Mouse (Mus musculus) thymus, adult 2 months (tissue): ENCODE results near the gene Tmem231. TPM values are rescaled to one million over a fixed set of nuclear protein-coding genes. Genes with fewer than 3 reads are reported as not detected.

Experiments
- DNase-seq: peaks from one replicate; pipeline ENCODE4 v3.0.0; 2021
- H3K27ac ChIP-seq: fragments of 200-500 bp; 2 replicates; pipeline ENCODE4 v1.5.1; 2012; ENCODE audit warnings: low read length, control low read depth; ENCODE audit not compliant: control insufficient read depth, insufficient read depth
- H3K27me3 ChIP-seq: fragments of 200-500 bp; 2 replicates; pipeline ENCODE4 v1.6.1; 2012; ENCODE audit warnings: mild to moderate bottlenecking, low read length, moderate library complexity, mixed read lengths; ENCODE audit not compliant: control insufficient read depth, insufficient read depth
- H3K36me3 ChIP-seq: fragments of 200-500 bp; 2 replicates; pipeline ENCODE4 v1.6.1; 2012; ENCODE audit warnings: mild to moderate bottlenecking, low read length, moderate library complexity; ENCODE audit not compliant: control insufficient read depth, insufficient read depth
- H3K4me1 ChIP-seq: fragments of 200-500 bp; replicated peaks from 2 replicates; pipeline ENCODE4 v1.6.1; 2012; ENCODE audit warnings: low read length; ENCODE audit not compliant: control insufficient read depth, insufficient read depth
- H3K4me3 ChIP-seq: fragments of 200-500 bp; 2 replicates; pipeline ENCODE4 v1.5.1; 2012; ENCODE audit warnings: mild to moderate bottlenecking, low read length, control low read depth, moderate library complexity; ENCODE audit not compliant: control insufficient read depth, insufficient read depth
- CTCF ChIP-seq: fragments of 200-500 bp; IDR thresholded peaks from 2 replicates; pipeline ENCODE4 v1.5.1; 2012; ENCODE audit warnings: mild to moderate bottlenecking, control low read depth, low read length, moderate library complexity, borderline replicate concordance; ENCODE audit not compliant: control insufficient read depth, poor library complexity, insufficient read depth; ENCODE audit errors: extremely low read depth
- POLR2A ChIP-seq: fragments of 200-500 bp; IDR thresholded peaks from 2 replicates; pipeline ENCODE4 v1.6.1; 2012; ENCODE audit warnings: mild to moderate bottlenecking, low read length, control low read depth, moderate library complexity; ENCODE audit not compliant: control insufficient read depth, poor library complexity, insufficient read depth; ENCODE audit errors: extremely low read depth
- WGBS: fragments of 180-500 bp; shearing (Covaris S2); methylation state at CpG from one replicate; pipeline ENCODE4 v1.1.7; 2018; 5-methylcytosine and 5-hydroxymethylcytosine counted together
- polyA plus RNA-seq: library from polyadenylated mRNA; depleted of rRNA; stranded (reverse); fragments of >200 nt; gene quantifications from 2 replicates; pipeline ENCODE4 v1.2.3, GENCODE M21; 2012

Tmem231 gene
- polyA plus RNA-seq, 1 experiment: 2.8 TPM

- 90% methylated on average over 1 of the region's 1 CpGs for WGBS
- H3K36me3 ChIP-seq: no peaks in the 10 kb centered on the region
- TF ChIP-seq CTCF (no peak), POLR2A (no peak)
- DNase-seq: no peak
- no peaks in the 10 kb centered on the region for H3K27me3 ChIP-seq
- peaks cover 4% of the 10 kb centered on the region for H3K4me1 ChIP-seq
- H3K4me3 ChIP-seq: no peak overlapping the region
- H3K27ac ChIP-seq: no peak overlapping the region
These were observed 28.9 kb upstream of the Tmem231 start for GRCm38 (mm10) chr8:111962589-111962988.

- 72% methylated on average over 3 of the region's 3 CpGs for WGBS
These were observed 27.6 kb upstream of the Tmem231 start for GRCm38 (mm10) chr8:111961330-111961729.

GRCm38 (mm10) chr8:111960591-111961321 is 27.1 kb upstream of the Tmem231 start:
- H3K27ac ChIP-seq: no peak overlapping the region
- no peak for DNase-seq
- H3K4me3 ChIP-seq: no peak overlapping the region
- 92% methylated on average over 15 of the region's 15 CpGs for WGBS
- no peaks in the 10 kb centered on the region for H3K27me3 ChIP-seq
- H3K4me1 ChIP-seq: peaks cover 6% of the 10 kb centered on the region
- TF ChIP-seq CTCF (no peak), POLR2A (no peak)
- no peaks in the 10 kb centered on the region for H3K36me3 ChIP-seq

More at GRCm38 (mm10) chr8:111961330-111961729, 27.6 kb upstream of the Tmem231 start:
- Histone ChIP-seq H3K27me3 (no peaks in the 10 kb centered on the region), H3K4me1 (peaks cover under 1% of the 10 kb centered on the region), H3K27ac (no peak overlapping the region), H3K36me3 (no peaks in the 10 kb centered on the region), H3K4me3 (no peak overlapping the region)
- TF ChIP-seq POLR2A (no peak), CTCF (no peak)
- DNase-seq: no peak

GRCm38 (mm10) chr8:111957231-111957630 is 23.6 kb upstream of the Tmem231 start:
- H3K27ac ChIP-seq: no peak overlapping the region
- DNase-seq: no peak
- H3K4me3 ChIP-seq: no peak overlapping the region
- TF ChIP-seq CTCF: no peak
- no peak for TF ChIP-seq POLR2A
- 92% methylated on average over 2 of the region's 2 CpGs for WGBS
- peaks cover 13% of the 10 kb centered on the region for H3K4me1 ChIP-seq
- peaks cover 9% of the 10 kb centered on the region; the same call in 1 of the 2 replicates for H3K36me3 ChIP-seq
- H3K27me3 ChIP-seq: no peaks in the 10 kb centered on the region

DNA sequence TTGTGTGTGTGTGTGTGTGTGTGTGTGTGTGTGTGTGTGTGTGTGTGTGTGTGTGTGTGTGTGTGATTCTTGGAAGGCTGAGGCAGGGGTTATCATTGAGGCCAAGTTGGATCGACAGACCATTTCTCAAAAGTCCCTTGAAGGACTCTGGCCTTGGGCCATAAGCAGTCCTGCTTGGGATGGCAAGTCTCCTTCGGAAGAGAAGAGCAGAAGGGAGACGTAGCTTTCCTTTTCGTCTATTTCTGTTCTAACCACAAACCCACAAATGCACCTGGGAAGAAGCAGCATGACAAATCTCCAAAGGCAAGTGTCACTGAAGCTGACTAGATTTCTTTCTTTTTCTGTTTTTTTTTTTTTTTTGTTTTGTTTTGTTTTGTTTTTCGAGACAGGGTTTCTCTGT is 22.2 kb upstream of the Tmem231 start:
- peaks cover 13% of the 10 kb centered on the region for H3K4me1 ChIP-seq
- no peak for DNase-seq
- 3% methylated on average over 5 of the region's 5 CpGs for WGBS
- H3K4me3 ChIP-seq: no peak overlapping the region
- H3K27ac ChIP-seq: no peak overlapping the region
- no peak for TF ChIP-seq POLR2A
- no peak for TF ChIP-seq CTCF
- peaks cover 12% of the 10 kb centered on the region for H3K36me3 ChIP-seq
- H3K27me3 ChIP-seq: no peaks in the 10 kb centered on the region

DNA sequence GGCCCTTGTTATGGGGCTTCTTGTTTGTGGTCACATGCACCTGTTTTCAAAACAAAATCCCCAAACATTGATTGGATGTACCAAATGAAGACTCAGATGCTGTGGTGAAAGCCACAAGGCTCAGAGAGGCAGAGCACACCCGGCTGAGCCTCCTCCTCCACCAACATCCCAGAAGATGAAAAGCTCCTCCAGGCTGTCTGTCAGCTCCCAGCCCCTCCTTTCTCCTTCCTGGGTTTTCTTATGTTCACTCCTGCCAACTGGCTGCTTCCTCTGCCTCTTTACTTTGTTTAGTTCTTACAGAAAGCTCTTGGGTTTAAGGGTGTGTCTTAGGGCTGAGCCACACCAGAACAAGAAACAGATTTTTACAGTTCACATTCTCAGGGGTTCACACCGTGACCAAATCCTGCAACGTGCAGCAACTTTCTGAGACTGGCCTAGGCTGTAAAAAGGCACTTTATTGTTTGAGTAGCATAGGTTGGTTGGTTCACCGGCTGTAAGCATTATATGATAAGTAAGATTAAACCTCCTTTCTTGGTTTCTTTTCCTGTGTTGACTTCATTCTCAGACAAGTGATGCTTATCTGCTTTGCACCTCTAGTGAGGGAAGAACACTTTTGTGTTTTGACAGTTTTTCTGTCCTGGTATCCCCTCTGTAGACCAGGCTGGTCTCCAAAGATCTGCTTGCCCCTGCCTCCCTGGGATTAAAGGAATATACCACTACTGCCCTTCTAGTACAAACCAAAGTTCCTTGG is 21.3 kb upstream of the Tmem231 start:
- no peak for DNase-seq

DNA sequence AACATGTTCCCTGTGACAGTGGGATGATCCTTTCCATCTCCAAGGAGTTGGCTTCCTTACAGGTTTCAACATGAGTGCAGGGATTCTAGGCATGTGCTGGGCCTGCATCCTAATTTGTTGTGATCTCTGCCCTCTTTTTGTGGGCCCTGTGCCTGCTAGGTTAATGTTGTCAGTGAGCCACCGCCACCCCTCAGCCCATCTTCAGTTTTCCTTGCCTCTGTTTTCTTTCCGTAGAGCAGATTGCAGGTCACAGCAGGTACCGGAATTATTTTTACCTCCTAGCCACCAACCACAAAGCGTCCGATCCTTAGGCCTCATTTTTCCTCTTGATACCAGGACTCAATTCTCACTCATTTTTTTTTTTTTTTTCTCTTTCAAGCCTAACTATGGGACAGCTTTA is 18.3 kb upstream of the Tmem231 start:
- H3K4me3 ChIP-seq: no peak overlapping the region
- no peak overlapping the region for H3K27ac ChIP-seq
- H3K4me1 ChIP-seq: peaks cover 13% of the 10 kb centered on the region
- WGBS: 96% methylated on average over 5 of the region's 5 CpGs
- no peaks in the 10 kb centered on the region for H3K27me3 ChIP-seq
- no peak for TF ChIP-seq POLR2A
- TF ChIP-seq CTCF: no peak
- no peak for DNase-seq
- H3K36me3 ChIP-seq: peaks cover 24% of the 10 kb centered on the region

More for the DNA sequence above, 21.3 kb upstream of the Tmem231 start:
- no peak overlapping the region for H3K4me3 ChIP-seq
- H3K27me3 ChIP-seq: no peaks in the 10 kb centered on the region
- 4% methylated on average over 4 of the region's 4 CpGs for whole genome bisulfite sequencing
- H3K27ac ChIP-seq: peak overlapping the region; percentile 46
- TF ChIP-seq CTCF (no peak), POLR2A (no peak)
- H3K36me3 ChIP-seq: peaks cover 12% of the 10 kb centered on the region
- peaks cover 13% of the 10 kb centered on the region for H3K4me1 ChIP-seq
